In the genomic region with DNA sequence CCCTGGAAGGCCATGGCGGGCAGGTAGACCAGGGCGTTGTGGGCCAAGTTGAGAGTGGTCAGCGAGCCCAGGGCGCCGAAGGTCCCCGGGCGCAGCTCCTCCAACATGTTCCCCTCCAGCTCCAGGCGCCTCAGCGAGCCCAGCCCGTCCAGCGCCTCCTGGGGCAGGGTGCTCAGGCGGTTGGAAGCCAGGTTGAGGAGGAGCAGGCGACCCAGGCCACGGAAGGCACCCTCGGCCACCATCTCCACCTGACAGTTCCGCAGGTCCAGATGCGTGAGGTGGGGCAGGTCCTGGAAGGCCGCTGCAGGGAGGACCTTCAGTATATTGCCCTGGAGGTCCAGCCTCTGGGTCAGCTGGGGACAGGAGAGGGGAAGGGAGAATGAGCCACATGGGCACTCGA, we compare ENCODE assay signal across 9 mouse cellular contexts. TPM values are rescaled to one million over a fixed set of nuclear protein-coding genes. Genes with fewer than 3 reads are reported as not detected.
DNase-seq lines count a peak whose midpoint lies in the region; ATAC-seq and TF ChIP-seq lines count a peak whose summit lies in the region.
"Had no signal": no experiment of that assay in that cellular context is flagged by ENCODE, and none has a peak within 500 bp of the region (broad histone marks: within the 10 kb centered on the region; RNA-seq: fewer than 3 reads in every experiment).

No protein-coding gene starts in this region.

- peak overlapping the region; percentile 47; the same call in 1 of the 2 replicates for H3K27ac ChIP-seq in kidney, adult 2 months (ENCODE audit: insufficient read depth, low read depth, low read length)
- peak overlapping the region; percentile 83 for H3K27ac ChIP-seq in embryonic facial prominence, embryonic 10.5 days (replicated peaks)
- 0 out of 2 replicates have a peak overlapping the region, but pooled peaks have one; percentile 72 for H3K27ac ChIP-seq in hindbrain, embryonic 15.5 days (replicated peaks)
- no peak overlapping the region for H3K27ac ChIP-seq in midbrain, embryonic 14.5 days (replicated peaks; ENCODE audit: low read depth, low read length)

- no peaks in the 10 kb centered on the region for H3K27me3 ChIP-seq in kidney, adult 2 months (replicated peaks; ENCODE audit: control insufficient read depth, insufficient read depth, low read length)
- peaks cover 62% of the 10 kb centered on the region for H3K27me3 ChIP-seq in embryonic facial prominence, embryonic 10.5 days (replicated peaks; ENCODE audit: low read depth, poor library complexity, severe bottlenecking)
- H3K27me3 ChIP-seq in hindbrain, embryonic 15.5 days = peaks cover 25% of the 10 kb centered on the region
- peaks cover 29% of the 10 kb centered on the region for H3K27me3 ChIP-seq in midbrain, embryonic 14.5 days (ENCODE audit: control insufficient read depth, insufficient read depth, low read length)

- DNase-seq in kidney, adult 2 months = no peak
- no peak for DNase-seq in kidney, adult 18-20 months
- no peak for DNase-seq in embryonic facial prominence, embryonic 10.5 days (ENCODE audit: low spot score)
- no peak for DNase-seq in midbrain, embryonic 14.5 days
- DNase-seq in cerebellum, adult 9-11 months = no peak
- no peak for DNase-seq in embryo, embryonic 9.5 days (ENCODE audit: extremely low spot score)
- no peak for DNase-seq in adrenal gland, postnatal 36 days

- no peaks in the 10 kb centered on the region for H3K36me3 ChIP-seq in kidney, adult 2 months (ENCODE audit: control insufficient read depth, insufficient read depth, low read length)
- no peaks in the 10 kb centered on the region for H3K36me3 ChIP-seq in embryonic facial prominence, embryonic 10.5 days (replicated peaks)
- no peaks in the 10 kb centered on the region for H3K36me3 ChIP-seq in hindbrain, embryonic 15.5 days
- H3K36me3 ChIP-seq in midbrain, embryonic 14.5 days (ENCODE audit: control insufficient read depth, insufficient read depth, low read length) = no peaks in the 10 kb centered on the region

- 42% methylated on average over 18 of the region's 19 CpGs for WGBS in kidney, adult 2 months
- WGBS in embryonic facial prominence, embryonic 10.5 days = 27% methylated on average over 19 of the region's 19 CpGs
- 30% methylated on average over 17 of the region's 19 CpGs for WGBS in hindbrain, embryonic 15.5 days
- WGBS in midbrain, embryonic 14.5 days = 30% methylated on average over 19 of the region's 19 CpGs

- H3K9me3 ChIP-seq in embryonic facial prominence, embryonic 10.5 days = no peaks in the 10 kb centered on the region
- no peaks in the 10 kb centered on the region for H3K9me3 ChIP-seq in hindbrain, embryonic 15.5 days
- no peaks in the 10 kb centered on the region for H3K9me3 ChIP-seq in midbrain, embryonic 14.5 days (ENCODE audit: control insufficient read depth, low read length)

- H3K4me3 ChIP-seq in kidney, adult 2 months (ENCODE audit: insufficient read depth, low read depth, low read length) = peak overlapping the region; percentile 64
- peak overlapping the region; percentile 76 for H3K4me3 ChIP-seq in embryonic facial prominence, embryonic 10.5 days
- peak overlapping the region; percentile 51 for H3K4me3 ChIP-seq in hindbrain, embryonic 15.5 days
- peak overlapping the region; percentile 54 for H3K4me3 ChIP-seq in midbrain, embryonic 14.5 days (replicated peaks; ENCODE audit: low read depth, low read length)

- TF ChIP-seq CTCF in kidney, adult 2 months (conservative IDR thresholded peaks at IDR 0.05; ENCODE audit: insufficient read depth, insufficient read length, low read depth, low read length) = no peak

- TF ChIP-seq POLR2A in kidney, adult 2 months (IDR thresholded peaks at IDR 0.05; ENCODE audit: low read depth, low read length) = no peak

- H3K4me1 ChIP-seq in kidney, adult 2 months (ENCODE audit: control insufficient read depth, insufficient read depth, low read length) = peaks cover 6% of the 10 kb centered on the region
- H3K4me1 ChIP-seq in embryonic facial prominence, embryonic 10.5 days = peaks cover 27% of the 10 kb centered on the region
- H3K4me1 ChIP-seq in hindbrain, embryonic 15.5 days (replicated peaks) = peaks cover 32% of the 10 kb centered on the region
- H3K4me1 ChIP-seq in midbrain, embryonic 14.5 days (ENCODE audit: control insufficient read depth, insufficient read depth, low read length) = peaks cover 11% of the 10 kb centered on the region

- H3K9ac ChIP-seq in hindbrain, embryonic 15.5 days = peak overlapping the region; percentile 82
- peak overlapping the region; percentile 56 for H3K9ac ChIP-seq in midbrain, embryonic 14.5 days (replicated peaks; ENCODE audit: low read length)

- 0 out of 2 replicates have a peak, but pooled peaks have one; percentile 1 for ATAC-seq in hindbrain, embryonic 15.5 days (ENCODE audit: low FRiP score, low read depth)
- ATAC-seq in midbrain, embryonic 14.5 days (ENCODE audit: low FRiP score, low TSS enrichment) = no peak

- H3K4me2 ChIP-seq in hindbrain, embryonic 15.5 days = peak overlapping the region; percentile 87
- H3K4me2 ChIP-seq in midbrain, embryonic 14.5 days (ENCODE audit: low read length) = peak overlapping the region; percentile 79

RNA-seq across cellular contexts. Expression of gene Chadl, which starts 2.2 kb away (rescaled TPM):
- 9.0 and 12.5 TPM in 2 replicates for polyA plus RNA-seq in kidney, adult 2 months (2012; rRNA removed)
- polyA plus RNA-seq in embryonic facial prominence, embryonic 10.5 days (2016; fragmentation: Nextera tagmentation; extraction: Ambion mirVana) = 1.5 and 1.7 TPM in 2 replicates
- 33.8 and 38.2 TPM in 2 replicates for polyA plus RNA-seq in hindbrain, embryonic 15.5 days (2015; fragmentation: Nextera tagmentation; extraction: Ambion mirVana)
- polyA plus RNA-seq in midbrain, embryonic 14.5 days (2014; fragmentation: Nextera tagmentation; extraction: Ambion mirVana) = 25.2 and 34.8 TPM in 2 replicates
- 1 to 10 TPM; 2.4 to 3.3 TPM for total RNA-seq in adrenal gland, postnatal 36 days (2021)
- total RNA-seq: common myeloid progenitor, adult 5-6 weeks had no signal

RNA-seq across cellular contexts. Expression of gene L3mbtl2, which starts 31.2 kb away (rescaled TPM):
- 14.2 and 14.7 TPM in 2 replicates for polyA plus RNA-seq in kidney, adult 2 months (2012; rRNA removed)
- 35.3 and 45.0 TPM in 2 replicates for polyA plus RNA-seq in embryonic facial prominence, embryonic 10.5 days (2016; fragmentation: Nextera tagmentation; extraction: Ambion mirVana)
- polyA plus RNA-seq in hindbrain, embryonic 15.5 days (2015; fragmentation: Nextera tagmentation; extraction: Ambion mirVana) = 27.6 and 32.7 TPM in 2 replicates
- 25.4 and 29.0 TPM in 2 replicates for polyA plus RNA-seq in midbrain, embryonic 14.5 days (2014; fragmentation: Nextera tagmentation; extraction: Ambion mirVana)
- total RNA-seq in adrenal gland, postnatal 36 days (2021) = 10 to 100 TPM; 15.5 to 17.7 TPM

RNA-seq across cellular contexts. Expression of gene Zc3h7b, which starts 50.0 kb away (rescaled TPM):
- polyA plus RNA-seq in kidney, adult 2 months (2012; rRNA removed) = 46.5 and 47.3 TPM in 2 replicates
- polyA plus RNA-seq in embryonic facial prominence, embryonic 10.5 days (2016; fragmentation: Nextera tagmentation; extraction: Ambion mirVana) = 50.3 and 52.0 TPM in 2 replicates
- polyA plus RNA-seq in hindbrain, embryonic 15.5 days (2015; fragmentation: Nextera tagmentation; extraction: Ambion mirVana) = 47.6 and 49.8 TPM in 2 replicates
- 61.2 and 63.8 TPM in 2 replicates for polyA plus RNA-seq in midbrain, embryonic 14.5 days (2014; fragmentation: Nextera tagmentation; extraction: Ambion mirVana)
- 10 to 100 TPM; 75.1 to 77.3 TPM for total RNA-seq in adrenal gland, postnatal 36 days (2021)

RNA-seq across cellular contexts. Expression of gene Rangap1, which starts 50.4 kb away (rescaled TPM):
- 24.6 and 25.8 TPM in 2 replicates for polyA plus RNA-seq in kidney, adult 2 months (2012; rRNA removed)
- polyA plus RNA-seq in embryonic facial prominence, embryonic 10.5 days (2016; fragmentation: Nextera tagmentation; extraction: Ambion mirVana) = 161 and 173 TPM in 2 replicates
- 154 and 157 TPM in 2 replicates for polyA plus RNA-seq in hindbrain, embryonic 15.5 days (2015; fragmentation: Nextera tagmentation; extraction: Ambion mirVana)
- polyA plus RNA-seq in midbrain, embryonic 14.5 days (2014; fragmentation: Nextera tagmentation; extraction: Ambion mirVana) = 118 and 119 TPM in 2 replicates
- total RNA-seq in adrenal gland, postnatal 36 days (2021) = 10 to 100 TPM; 54.2 to 78.8 TPM
